In genomic region chr5:88268619-88269018, GRCm38 (mm10) we compare ENCODE assay signal across 28 mouse cellular contexts. TPM values are rescaled to one million over a fixed set of nuclear protein-coding genes. Genes with fewer than 3 reads are reported as not detected.
A peak's percentile ranks its signal among the peaks of the same experiment; 100 is the strongest.
DNase-seq lines count a peak whose midpoint lies in the region; ATAC-seq and TF ChIP-seq lines count a peak whose summit lies in the region.
"Had no signal": no experiment of that assay in that cellular context is flagged by ENCODE, and none has a peak within 500 bp of the region (broad histone marks: within the 10 kb centered on the region; RNA-seq: fewer than 3 reads in every experiment).

TSS of gene Gm7714 (plus strand) at chr5:88268919.

- no peaks in the 10 kb centered on the region for H3K4me1 ChIP-seq in heart, adult 2 months (ENCODE audit: control insufficient read depth, insufficient read depth, low read length)
- no peaks in the 10 kb centered on the region for H3K4me1 ChIP-seq in heart, embryonic 11.5 days (ENCODE audit: control insufficient read depth, insufficient read depth, low read length)

- no peak within 1 kb of the TSS for H3K4me2 ChIP-seq in heart, embryonic 11.5 days

- WGBS in heart, adult 2 months: 50% methylated on average over 1 of the region's 1 CpGs
- WGBS in heart, embryonic 11.5 days (ENCODE audit: insufficient replicate concordance): 80% methylated on average over 1 of the region's 1 CpGs

- no peak within 1 kb of the TSS for H3K27ac ChIP-seq in heart, adult 2 months
- no peak within 1 kb of the TSS for H3K27ac ChIP-seq in heart, embryonic 11.5 days (ENCODE audit: low read depth, low read length)

- DNase-seq in right cerebral cortex, adult 2 months (ENCODE audit: low spot score in 2 of 2): peak; percentile 3 to 5
- no peak for DNase-seq in right cerebral cortex, postnatal 25 days
- peak; percentile 4 for DNase-seq in brain, adult 2 months (ENCODE audit: low read depth, low spot score)
- DNase-seq in brain, embryonic 14.5 days (ENCODE audit: low read depth): peak; percentile 8
- DNase-seq in heart, adult 2 months: no peak
- DNase-seq: adrenal gland, adult 2 months; adrenal gland, adult 8-10 months; adrenal gland, postnatal 10 days; adrenal gland, postnatal 14 days; adrenal gland, postnatal 25 days; adrenal gland, postnatal 36 days; B cell, adult 2 months; cerebellum, adult 11 months; cerebellum, adult 11-12 months; cerebellum, adult 18-20 months; cerebellum, adult 2 months; cerebellum, adult 8-10 months had no signal

- no peaks in the 10 kb centered on the region for H3K79me2 ChIP-seq in heart, adult 2 months (replicated peaks; ENCODE audit: control insufficient read depth, insufficient read depth, low read length)

- TF ChIP-seq EP300 in heart, adult 2 months (IDR thresholded peaks at IDR 0.05; ENCODE audit: insufficient read depth, low read depth, low read length): no peak

- no peaks in the 10 kb centered on the region for H3K27me3 ChIP-seq in heart, adult 2 months (ENCODE audit: control insufficient read depth, insufficient read depth, low read length)
- H3K27me3 ChIP-seq in heart, embryonic 11.5 days (ENCODE audit: control insufficient read depth, insufficient read depth, low read length): no peaks in the 10 kb centered on the region
- H3K27me3 ChIP-seq: CH12.LX, Patski had no signal

- intact Hi-C loops in heart, adult 2 months (cut with DNase I): no loop called here

- H3K9me3 ChIP-seq in heart, embryonic 11.5 days (replicated peaks; ENCODE audit: control insufficient read depth, low read length): 0 out of 2 replicates have a peak, but pooled peaks cover 3% of the 10 kb centered on the region
- H3K9me3 ChIP-seq: G1E had no signal

- no peak for ATAC-seq in heart, embryonic 11.5 days (replicated peaks; ENCODE audit: insufficient number of reproducible peaks, low FRiP score, low TSS enrichment)
- ATAC-seq: activated CD4-positive, CD25-positive, alpha-beta regulatory T cell, adult 4 months; CD4-positive, CD25-positive, alpha-beta regulatory T cell, adult 4 months; Patski had no signal

- no peak within 1 kb of the TSS for H3K4me3 ChIP-seq in heart, adult 2 months
- no peak within 1 kb of the TSS for H3K4me3 ChIP-seq in heart, embryonic 11.5 days (ENCODE audit: low read depth, low read length)

- H3K9ac ChIP-seq in heart, adult 2 months (ENCODE audit: low read depth, low read length): no peak within 1 kb of the TSS
- H3K9ac ChIP-seq in heart, embryonic 11.5 days (ENCODE audit: low read depth, low read length): no peak within 1 kb of the TSS

- TF ChIP-seq POLR2A in brain, embryonic 14.5 days (IDR thresholded peaks at IDR 0.05; ENCODE audit: borderline replicate concordance, extremely low read depth, insufficient read depth, insufficient read length, poor library complexity, severe bottlenecking): no peak
- TF ChIP-seq POLR2A in heart, adult 2 months (IDR thresholded peaks at IDR 0.05; ENCODE audit: insufficient read depth, low read depth, low read length): no peak

- no peak for TF ChIP-seq CTCF in brain, embryonic 14.5 days (IDR thresholded peaks at IDR 0.05; ENCODE audit: borderline replicate concordance, extremely low read depth, insufficient read depth, insufficient read length)
- no peak for TF ChIP-seq CTCF in heart, adult 2 months (IDR thresholded peaks at IDR 0.05)

- H3K36me3 ChIP-seq in heart, adult 2 months (ENCODE audit: control insufficient read depth, insufficient read depth, low read length): no peaks in the 10 kb centered on the region
- H3K36me3 ChIP-seq in heart, embryonic 11.5 days (ENCODE audit: control insufficient read depth, insufficient read depth, low read length): no peaks in the 10 kb centered on the region
- H3K36me3 ChIP-seq: G1E had no signal

RNA-seq across cellular contexts. Expression of gene Gm7714, which starts in this region (rescaled TPM):
- polyA plus RNA-seq in brain, embryonic 14.5 days (2012; rRNA removed): not detected in 2 replicates
- total RNA-seq in heart, adult 2 months (2021): not detected
- not detected in 2 replicates for polyA plus RNA-seq in heart, adult 2 months (2012; rRNA removed)
- polyA plus RNA-seq in heart, embryonic 11.5 days (2014; fragmentation: Nextera tagmentation; extraction: Ambion mirVana): not detected in 2 replicates
- total RNA-seq: adrenal gland, adult 18-20 months; adrenal gland, adult 2 months; adrenal gland, adult 8-10 months; adrenal gland, postnatal 10 days; adrenal gland, postnatal 14 days; adrenal gland, postnatal 25 days; adrenal gland, postnatal 36 days; adrenal gland, postnatal 4 days; CH12.LX; ES-E14; G1E; MEL had no signal
- polyA plus RNA-seq: adrenal gland, adult 2 months; C2C12; CD4-positive, CD25-positive, alpha-beta regulatory T cell, adult 4 months; cerebellum, adult 2 months; G1E; Patski had no signal

Comparison
In these comparisons a context has a peak if more than half of its experiments do, and no peak if none do; other contexts are left out.
1. DNase-seq: peak in right cerebral cortex, adult 2 months (2 of 2) and brain, adult 2 months (single experiment); none in right cerebral cortex, postnatal 25 days (single experiment) and heart, adult 2 months (0 of 2).
2. Peak in DNase-seq in brain, embryonic 14.5 days; RNA of the gene not detected or under 1 TPM.